Mouse (Mus musculus) fibroblast of lung, adult 2 months (primary cell): ENCODE data around the gene B4galt1.

Source experiments
- DNase-seq: peaks from one replicate; pipeline ENCODE4 v3.0.0-alpha.2; 2011; ENCODE audit warnings: low read depth

The B4galt1 gene

GRCm38 (mm10) chr4:40777116-40777515 lies 76.7 kb downstream of the B4galt1 start:
- DNase-seq = no peak

- no peak for DNase-seq
These were observed 77.4 kb downstream of the B4galt1 start for GRCm38 (mm10) chr4:40776416-40776815.

GRCm38 (mm10) chr4:40774279-40775259 lies 79.2 kb downstream of the B4galt1 start:
- DNase-seq = no peak

GRCm38 (mm10) chr4:40759876-40760275 lies 93.9 kb downstream of the B4galt1 start:
- DNase-seq = no peak

GRCm38 (mm10) chr4:40757780-40758420 lies 95.9 kb downstream of the B4galt1 start, which contains the start of gene Smu1:
Gene Smu1 (minus strand): TSS chr4:40757923.
- DNase-seq = peak; percentile 82

- DNase-seq = no peak
These were observed 96.5 kb downstream of the B4galt1 start for GRCm38 (mm10) chr4:40757157-40757779.
